Mouse (Mus musculus): ENCODE results near the gene Gpkow.

- TF ChIP-seq CTCF (IDR thresholded peaks at IDR 0.05; ENCODE audit: borderline replicate concordance, control insufficient read depth, extremely low read depth, insufficient read depth, low read length, poor library complexity), result no peak
- no peak for TF ChIP-seq POLR2A (IDR thresholded peaks at IDR 0.05; ENCODE audit: control insufficient read depth, extremely low read depth, insufficient read depth, low read length, poor library complexity)
These were observed 26.5 kb upstream of the Gpkow start for GRCm38 (mm10) chrX:7670390-7670881.

Data from thymus, adult 2 months (tissue).